Mouse (Mus musculus): ENCODE measurements around the gene Fbxl14.

DNA sequence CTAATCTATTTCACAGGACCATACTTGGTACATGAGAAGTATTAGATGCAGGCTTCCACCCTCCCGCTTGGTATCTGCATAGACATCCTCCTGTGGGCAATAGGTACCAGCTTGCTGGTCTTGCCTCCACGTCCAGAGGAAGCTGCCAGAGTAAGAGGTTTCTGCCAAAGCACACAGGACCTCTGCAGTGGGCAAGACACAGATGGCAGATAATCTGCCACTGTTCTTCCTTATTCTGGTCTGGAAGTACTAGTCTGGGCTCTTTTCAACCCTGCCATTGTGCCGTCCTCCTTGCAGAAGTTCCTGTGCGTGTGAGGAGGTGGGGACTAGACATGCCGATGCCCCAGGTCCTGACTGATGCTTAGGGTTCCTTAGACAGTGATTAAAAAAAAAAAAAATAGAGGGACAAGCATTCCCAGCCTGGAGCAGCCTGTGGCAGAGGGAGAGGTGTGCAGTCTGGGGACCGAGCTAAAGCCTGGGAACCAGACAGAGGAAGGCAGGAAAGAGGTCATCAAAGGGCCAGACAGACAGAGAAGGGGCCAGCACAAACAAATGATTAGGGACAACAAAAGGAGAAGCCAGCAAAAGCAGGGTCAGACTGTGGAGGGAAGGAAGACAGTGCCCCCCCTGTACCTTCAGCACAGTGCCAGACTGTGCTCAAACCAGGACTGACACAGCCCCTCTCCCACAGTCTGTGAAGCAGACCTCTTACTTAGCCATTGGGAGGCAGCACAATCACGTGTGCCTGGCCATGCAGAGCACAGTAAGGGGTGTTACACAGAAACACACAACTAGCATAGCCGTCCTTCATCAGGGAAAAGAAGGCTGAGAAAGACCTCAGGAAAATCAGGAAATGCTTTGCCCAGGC lies 41.3 kb upstream of the Fbxl14 start:
- TF ChIP-seq POLR2A (IDR thresholded peaks at IDR 0.05; ENCODE audit: low read depth, low read length) (no peak), CTCF (conservative IDR thresholded peaks at IDR 0.05; ENCODE audit: insufficient read depth, insufficient read length, low read depth, low read length) (no peak)
